Mouse (Mus musculus): ENCODE data around the gene Has3. TPM values are rescaled to one million over a fixed set of nuclear protein-coding genes. Genes with fewer than 3 reads are reported as not detected.
"Not testable (repeated sequence)": the region's sequence is repeated elsewhere in the genome, so short reads cannot be mapped to it uniquely, and the experiment has no call there.

Gene Has3
- polyA plus RNA-seq, 1 experiment: 0.72 TPM

DNA sequence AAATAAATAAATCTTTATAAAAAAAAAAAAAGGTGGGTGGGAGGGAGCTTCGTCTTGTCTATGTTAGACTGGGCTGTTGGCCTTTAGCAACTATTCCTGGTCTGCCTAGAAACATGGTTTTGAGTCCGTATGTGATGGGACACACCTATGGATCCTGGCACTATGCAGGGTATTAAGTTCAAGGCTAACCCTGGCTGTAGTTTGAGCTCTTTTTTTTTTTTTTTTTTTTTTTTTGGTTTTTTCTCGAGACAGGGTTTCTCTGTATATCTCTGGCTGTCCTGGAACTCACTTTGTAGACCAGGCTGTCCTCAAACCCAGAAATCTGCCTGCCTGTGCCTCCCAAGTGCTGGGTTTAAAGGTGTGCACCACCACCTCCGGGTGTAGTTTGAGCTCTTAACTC is 54.0 kb downstream of the Has3 start:
- Histone ChIP-seq H3K4me3 (ENCODE audit: insufficient read depth, low read depth, low read length) (no peak overlapping the region), H3K27me3 (replicated peaks; ENCODE audit: control insufficient read depth, insufficient read depth, low read length) (no peaks in the 10 kb centered on the region), H3K36me3 (ENCODE audit: control insufficient read depth, insufficient read depth, low read length) (peaks cover 2% of the 10 kb centered on the region; the same call in 1 of the 2 replicates), H3K4me1 (ENCODE audit: control insufficient read depth, insufficient read depth, low read length) (peaks cover 6% of the 10 kb centered on the region; the same call in 1 of the 2 replicates), H3K27ac (ENCODE audit: insufficient read depth, low read depth, low read length) (no peak overlapping the region)
- WGBS: 83% methylated on average over 4 of the region's 4 CpGs
- no peak for DNase-seq
- TF ChIP-seq CTCF (conservative IDR thresholded peaks at IDR 0.05; ENCODE audit: insufficient read depth, insufficient read length, low read depth, low read length) (no peak), POLR2A (IDR thresholded peaks at IDR 0.05; ENCODE audit: low read depth, low read length) (no peak)

DNA sequence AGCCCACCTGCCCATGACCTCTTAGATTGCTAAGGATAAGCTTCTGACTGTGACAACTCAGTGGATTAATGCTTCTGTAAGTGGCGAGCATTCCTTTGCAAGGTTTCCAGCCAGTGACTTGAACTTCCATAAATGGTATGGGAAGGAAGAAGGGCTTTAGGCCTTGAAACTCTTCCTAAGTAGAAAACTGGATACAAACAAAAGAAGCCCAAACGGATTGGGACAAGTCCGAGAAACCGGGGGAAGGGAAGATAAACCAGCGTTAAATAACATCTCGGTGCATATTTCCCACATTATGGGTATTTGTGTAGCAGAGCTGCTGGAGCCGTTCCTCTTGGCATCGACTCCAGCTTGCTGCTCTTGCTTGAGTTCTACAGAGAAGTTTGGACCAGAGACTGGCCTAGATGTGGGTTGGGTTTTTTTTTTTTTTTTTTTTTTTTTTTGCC is 54.9 kb downstream of the Has3 start:
- Histone ChIP-seq H3K36me3 (ENCODE audit: control insufficient read depth, insufficient read depth, low read length) (peaks cover 2% of the 10 kb centered on the region; the same call in 1 of the 2 replicates), H3K4me1 (ENCODE audit: control insufficient read depth, insufficient read depth, low read length) (peaks cover 10% of the 10 kb centered on the region; the same call in 1 of the 2 replicates), H3K27ac (ENCODE audit: insufficient read depth, low read depth, low read length) (0 out of 2 replicates have a peak overlapping the region, but pooled peaks have one; percentile 28), H3K27me3 (replicated peaks; ENCODE audit: control insufficient read depth, insufficient read depth, low read length) (no peaks in the 10 kb centered on the region), H3K4me3 (ENCODE audit: insufficient read depth, low read depth, low read length) (no peak overlapping the region)
- DNase-seq: no peak
- WGBS: 62% methylated on average over 8 of the region's 8 CpGs
- TF ChIP-seq POLR2A (IDR thresholded peaks at IDR 0.05; ENCODE audit: low read depth, low read length) (no peak), CTCF (conservative IDR thresholded peaks at IDR 0.05; ENCODE audit: insufficient read depth, insufficient read length, low read depth, low read length) (no peak)

DNA sequence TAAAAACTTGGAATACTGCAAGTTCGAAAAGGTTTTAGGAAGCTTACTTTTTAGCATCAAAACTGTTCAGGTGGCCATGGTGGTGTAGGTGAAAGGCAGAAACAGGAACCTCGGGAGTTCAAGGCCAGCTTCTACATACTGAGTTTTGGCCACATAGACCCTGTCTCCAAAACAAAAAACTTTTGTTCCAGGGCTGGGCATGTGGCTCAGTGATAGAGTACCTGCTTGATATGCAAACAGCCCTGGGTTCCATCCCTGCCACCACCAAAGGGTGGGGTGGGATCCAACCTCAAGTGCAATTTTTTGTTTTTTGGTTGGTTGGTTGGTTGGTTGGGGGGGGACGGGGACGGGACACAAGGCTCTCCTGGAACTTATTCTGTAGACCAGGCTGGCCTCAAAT is 55.4 kb downstream of the Has3 start:
- Histone ChIP-seq H3K27ac (ENCODE audit: insufficient read depth, low read depth, low read length) (no peak overlapping the region), H3K4me1 (ENCODE audit: control insufficient read depth, insufficient read depth, low read length) (peaks cover 10% of the 10 kb centered on the region; the same call in 1 of the 2 replicates), H3K4me3 (ENCODE audit: insufficient read depth, low read depth, low read length) (no peak overlapping the region), H3K36me3 (ENCODE audit: control insufficient read depth, insufficient read depth, low read length) (peaks cover 2% of the 10 kb centered on the region; the same call in 1 of the 2 replicates), H3K27me3 (replicated peaks; ENCODE audit: control insufficient read depth, insufficient read depth, low read length) (no peaks in the 10 kb centered on the region)
- 95% methylated on average over 4 of the region's 4 CpGs for WGBS
- TF ChIP-seq CTCF (conservative IDR thresholded peaks at IDR 0.05; ENCODE audit: insufficient read depth, insufficient read length, low read depth, low read length): no peak
- no peak for TF ChIP-seq POLR2A (IDR thresholded peaks at IDR 0.05; ENCODE audit: low read depth, low read length)
- DNase-seq: no peak

DNA sequence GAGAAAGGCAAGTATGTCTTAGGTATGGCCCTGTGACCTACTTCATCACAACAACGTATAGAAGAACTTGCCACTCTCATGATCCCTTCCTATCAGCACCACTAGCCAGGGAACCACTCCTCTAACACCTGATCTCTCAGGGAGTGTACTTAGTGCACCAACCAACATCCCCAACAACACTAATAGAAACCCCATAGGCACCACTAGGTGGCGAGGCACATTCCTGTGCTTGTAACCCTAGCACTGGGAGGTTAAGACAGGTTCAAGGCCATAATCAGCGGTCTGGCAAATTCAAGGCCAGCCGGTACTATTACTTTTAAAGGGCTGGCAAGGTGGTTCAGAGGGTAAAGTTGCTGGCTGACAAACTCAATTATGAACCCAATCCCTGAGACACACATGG is 57.2 kb downstream of the Has3 start:
- Histone ChIP-seq H3K27me3 (replicated peaks; ENCODE audit: control insufficient read depth, insufficient read depth, low read length) (no peaks in the 10 kb centered on the region), H3K36me3 (ENCODE audit: control insufficient read depth, insufficient read depth, low read length) (peaks cover under 1% of the 10 kb centered on the region; the same call in 1 of the 2 replicates), H3K4me1 (ENCODE audit: control insufficient read depth, insufficient read depth, low read length) (peaks cover 17% of the 10 kb centered on the region; the same call in 1 of the 2 replicates), H3K27ac (ENCODE audit: insufficient read depth, low read depth, low read length) (no peak overlapping the region), H3K4me3 (ENCODE audit: insufficient read depth, low read depth, low read length) (no peak overlapping the region)
- peak; percentile 45 for DNase-seq
- TF ChIP-seq POLR2A (IDR thresholded peaks at IDR 0.05; ENCODE audit: low read depth, low read length) (no peak), CTCF (conservative IDR thresholded peaks at IDR 0.05; ENCODE audit: insufficient read depth, insufficient read length, low read depth, low read length) (peak; percentile 64)
- 56% methylated on average over 4 of the region's 4 CpGs for WGBS

DNA sequence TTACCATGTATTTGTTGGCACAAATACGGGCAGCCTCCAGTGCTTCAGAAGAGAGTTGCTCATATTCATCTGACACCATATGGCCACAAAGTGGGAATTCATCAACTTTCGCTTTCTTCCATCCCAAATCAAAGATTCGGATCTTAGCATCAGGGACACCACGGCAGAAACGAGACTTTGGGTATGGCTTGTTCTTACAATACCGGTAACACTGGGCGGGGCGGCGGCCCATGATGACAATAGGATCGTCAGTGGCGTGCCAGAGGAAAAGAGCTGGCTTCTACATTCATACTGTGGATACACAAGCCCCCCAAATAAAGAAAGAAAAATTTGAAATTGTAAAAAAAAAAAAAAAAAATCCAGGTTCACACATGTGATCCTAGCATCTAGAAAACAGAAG is 58.1 kb downstream of the Has3 start:
- H3K4me3 ChIP-seq (ENCODE audit: insufficient read depth, low read depth, low read length); H3K36me3 ChIP-seq (ENCODE audit: control insufficient read depth, insufficient read depth, low read length); H3K27me3 ChIP-seq (replicated peaks; ENCODE audit: control insufficient read depth, insufficient read depth, low read length); DNase-seq; H3K27ac ChIP-seq (ENCODE audit: insufficient read depth, low read depth, low read length): not testable (repeated sequence)
- 98% methylated on average over 11 of the region's 11 CpGs for WGBS
- H3K4me1 ChIP-seq (ENCODE audit: control insufficient read depth, insufficient read depth, low read length): peaks cover 25% of the 10 kb centered on the region; the same call in 1 of the 2 replicates

DNA sequence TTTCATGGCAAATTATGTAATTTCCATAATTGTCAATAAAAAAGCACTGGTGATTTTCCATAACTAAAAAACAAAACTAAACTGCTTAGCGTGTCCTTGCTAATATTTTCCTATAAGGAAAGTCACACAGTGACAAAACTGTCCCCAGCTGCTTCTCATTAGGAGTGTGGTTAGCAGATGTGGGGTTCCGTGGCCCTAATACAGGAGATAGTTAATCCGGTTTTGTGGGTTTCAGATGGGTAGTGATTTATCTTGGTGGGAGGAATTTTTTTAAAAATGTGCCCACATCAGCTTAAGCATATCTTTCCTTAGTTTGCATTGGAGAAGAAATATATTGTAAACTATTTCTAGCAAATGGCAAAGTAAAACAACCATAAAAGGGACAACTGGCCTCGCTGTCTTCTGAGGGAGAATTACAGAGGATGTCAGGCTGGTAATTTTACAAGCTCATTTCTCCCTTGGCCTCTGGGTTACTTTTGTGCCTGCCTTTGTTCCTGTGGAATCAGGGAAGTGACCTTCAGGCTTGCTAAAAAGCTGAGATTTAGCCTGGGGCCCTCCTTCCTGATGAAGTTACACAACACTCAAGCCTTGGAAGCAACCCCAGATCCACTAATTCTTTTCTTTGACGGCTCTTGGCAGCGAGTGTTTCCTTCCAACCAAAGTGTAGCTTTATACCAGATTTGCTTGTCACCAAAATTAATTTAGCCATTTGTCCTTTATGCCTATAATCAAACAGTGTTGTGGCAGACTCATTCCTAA is 59.3 kb downstream of the Has3 start:
- Histone ChIP-seq H3K36me3 (ENCODE audit: control insufficient read depth, insufficient read depth, low read length) (no peaks in the 10 kb centered on the region), H3K27ac (ENCODE audit: insufficient read depth, low read depth, low read length) (peak overlapping the region; percentile 48), H3K4me3 (ENCODE audit: insufficient read depth, low read depth, low read length) (no peak overlapping the region), H3K27me3 (replicated peaks; ENCODE audit: control insufficient read depth, insufficient read depth, low read length) (no peaks in the 10 kb centered on the region), H3K4me1 (ENCODE audit: control insufficient read depth, insufficient read depth, low read length) (peaks cover 25% of the 10 kb centered on the region; the same call in 1 of the 2 replicates)
- TF ChIP-seq POLR2A (IDR thresholded peaks at IDR 0.05; ENCODE audit: low read depth, low read length) (no peak), CTCF (conservative IDR thresholded peaks at IDR 0.05; ENCODE audit: insufficient read depth, insufficient read length, low read depth, low read length) (no peak)
- peak; percentile 94 for DNase-seq
- 33% methylated on average over 6 of the region's 6 CpGs for WGBS

DNA sequence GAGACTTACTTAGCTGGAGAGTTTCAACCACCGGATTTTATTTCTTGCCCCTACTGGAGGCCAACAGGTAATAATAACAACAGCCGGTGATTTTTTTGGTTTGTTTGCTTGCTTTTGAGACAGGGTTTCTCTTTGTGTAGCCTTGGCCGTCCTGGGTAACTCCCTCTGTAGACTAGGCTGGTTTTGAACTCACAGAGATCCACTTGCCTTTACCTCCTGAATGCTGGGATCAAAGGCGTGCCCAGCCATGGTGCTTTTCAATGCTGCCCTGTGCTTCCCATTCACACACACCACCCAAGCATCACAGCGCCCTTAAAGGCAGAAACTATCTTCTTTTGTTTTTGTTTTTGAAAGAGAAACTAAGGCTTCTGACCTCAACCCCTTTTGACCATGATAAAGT is 59.9 kb downstream of the Has3 start:
- Histone ChIP-seq H3K27me3 (replicated peaks; ENCODE audit: control insufficient read depth, insufficient read depth, low read length) (no peaks in the 10 kb centered on the region), H3K36me3 (ENCODE audit: control insufficient read depth, insufficient read depth, low read length) (no peaks in the 10 kb centered on the region), H3K27ac (ENCODE audit: insufficient read depth, low read depth, low read length) (peak overlapping the region; percentile 48), H3K4me3 (ENCODE audit: insufficient read depth, low read depth, low read length) (no peak overlapping the region), H3K4me1 (ENCODE audit: control insufficient read depth, insufficient read depth, low read length) (peaks cover 20% of the 10 kb centered on the region; the same call in 1 of the 2 replicates)
- 70% methylated on average over 5 of the region's 5 CpGs for WGBS
- TF ChIP-seq CTCF (conservative IDR thresholded peaks at IDR 0.05; ENCODE audit: insufficient read depth, insufficient read length, low read depth, low read length) (no peak), POLR2A (IDR thresholded peaks at IDR 0.05; ENCODE audit: low read depth, low read length) (no peak)
- no peak for DNase-seq
